Mouse (Mus musculus) olfactory bulb, adult 2 months (tissue): Measurements from ENCODE around the gene Dchs2. TPM values are rescaled to one million over a fixed set of nuclear protein-coding genes. Genes with fewer than 3 reads are reported as not detected.
"Not testable (repeated sequence)": the region's sequence is repeated elsewhere in the genome, so short reads cannot be mapped to it uniquely, and the experiment has no call there.

Source experiments
- H3K27ac ChIP-seq: fragments of 200-500 bp; 2 replicates; pipeline ENCODE4 v1.5.1; 2012; ENCODE audit warnings: low read depth, low read length; ENCODE audit not compliant: insufficient read depth
- H3K4me1 ChIP-seq: fragments of 200-500 bp; 2 replicates; pipeline ENCODE4 v1.6.1; 2012; ENCODE audit warnings: low read length; ENCODE audit not compliant: control insufficient read depth, insufficient read depth
- H3K4me3 ChIP-seq: fragments of 200-500 bp; 2 replicates; pipeline ENCODE4 v1.5.1; 2012; ENCODE audit warnings: mild to moderate bottlenecking, low read depth, low read length, moderate library complexity; ENCODE audit not compliant: insufficient read depth
- CTCF ChIP-seq: fragments of 200-500 bp; IDR thresholded peaks from 2 replicates; pipeline ENCODE4 v1.5.1; 2012; ENCODE audit warnings: low read depth, mild to moderate bottlenecking, low read length, moderate library complexity; ENCODE audit not compliant: insufficient read depth
- POLR2A ChIP-seq: fragments of 200-500 bp; IDR thresholded peaks from 2 replicates; pipeline ENCODE4 v1.6.1; 2012; ENCODE audit warnings: mild to moderate bottlenecking, low read depth, low read length, moderate library complexity; ENCODE audit not compliant: insufficient read depth
- WGBS: fragments of 180-500 bp; shearing (Covaris S2); methylation state at CpG from one replicate; pipeline ENCODE4 v1.1.7; 2018; 5-methylcytosine and 5-hydroxymethylcytosine counted together
- polyA plus RNA-seq: library from polyadenylated mRNA; stranded (reverse); fragments of >200 nt; gene quantifications from 2 replicates; pipeline ENCODE4 v1.2.4, GENCODE M21; 2012; ENCODE audit warnings: low replicate concordance; ENCODE audit not compliant: missing spikeins, insufficient read depth, insufficient read length

Gene Dchs2
- polyA plus RNA-seq, 1 experiment = not detected

- WGBS = 36% methylated on average over 3 of the region's 3 CpGs
- TF ChIP-seq POLR2A (no peak), CTCF (no peak)
- Histone ChIP-seq H3K4me1 (no peaks in the 10 kb centered on the region), H3K4me3 (no peak overlapping the region), H3K27ac (no peak overlapping the region)
These were observed 14.9 kb upstream of the Dchs2 start for GRCm38 (mm10) chr3:83112869-83113268.

GRCm38 (mm10) chr3:83114946-83115345, 12.8 kb upstream of the Dchs2 start:
- 86% methylated on average over 1 of the region's 1 CpGs for WGBS
- Histone ChIP-seq H3K27ac (no peak overlapping the region), H3K4me1 (no peaks in the 10 kb centered on the region), H3K4me3 (no peak overlapping the region)
- no peak for TF ChIP-seq POLR2A
- no peak for TF ChIP-seq CTCF

GRCm38 (mm10) chr3:83117592-83117991, 10.2 kb upstream of the Dchs2 start:
- Histone ChIP-seq H3K4me3 (no peak overlapping the region), H3K27ac (no peak overlapping the region), H3K4me1 (no peaks in the 10 kb centered on the region)
- WGBS = 57% methylated on average over 10 of the region's 10 CpGs
- TF ChIP-seq POLR2A (no peak), CTCF (no peak)

GRCm38 (mm10) chr3:83123945-83124344, 3.8 kb upstream of the Dchs2 start:
- H3K4me1 ChIP-seq = peaks cover 19% of the 10 kb centered on the region
- H3K4me3 ChIP-seq = not testable (repeated sequence)

GRCm38 (mm10) chr3:83127088-83127725, 541 bp upstream of the Dchs2 start:
- TF ChIP-seq CTCF (no peak), POLR2A (no peak)
- Histone ChIP-seq H3K27ac (no peak overlapping the region), H3K4me1 (peaks cover 25% of the 10 kb centered on the region), H3K4me3 (peak overlapping the region; percentile 52)
- 2% methylated on average over 37 of the region's 37 CpGs for WGBS

More at GRCm38 (mm10) chr3:83123945-83124344, 3.8 kb upstream of the Dchs2 start:
- WGBS = 96% methylated on average over 9 of the region's 9 CpGs
- not testable (repeated sequence) for H3K27ac ChIP-seq

GRCm38 (mm10) chr3:83128449-83128922, 738 bp downstream of the Dchs2 start:
- WGBS = under 1% methylated on average over 43 of the region's 43 CpGs
- peak overlapping the region; percentile 52 for H3K4me3 ChIP-seq
- no peak for TF ChIP-seq CTCF
- TF ChIP-seq POLR2A = no peak
- H3K27ac ChIP-seq = no peak overlapping the region
- peaks cover 25% of the 10 kb centered on the region for H3K4me1 ChIP-seq

GRCm38 (mm10) chr3:83129151-83129550, 1.4 kb downstream of the Dchs2 start:
- 10% methylated on average over 22 of the region's 22 CpGs for WGBS
- TF ChIP-seq POLR2A (no peak), CTCF (no peak)
- Histone ChIP-seq H3K4me1 (peaks cover 25% of the 10 kb centered on the region), H3K27ac (no peak overlapping the region), H3K4me3 (peak overlapping the region; percentile 52)

- no peak overlapping the region for H3K4me3 ChIP-seq
- H3K27ac ChIP-seq = no peak overlapping the region
- H3K4me1 ChIP-seq = peaks cover 2% of the 10 kb centered on the region; the same call in 1 of the 2 replicates
- 31% methylated on average over 7 of the region's 7 CpGs for WGBS
- no peak for TF ChIP-seq POLR2A
- no peak for TF ChIP-seq CTCF
These were observed 8.7 kb downstream of the Dchs2 start for GRCm38 (mm10) chr3:83136413-83136812.

- H3K4me1 ChIP-seq = peaks cover 2% of the 10 kb centered on the region; the same call in 1 of the 2 replicates
- H3K4me3 ChIP-seq = no peak overlapping the region
- TF ChIP-seq CTCF (no peak), POLR2A (no peak)
- 87% methylated on average over 2 of the region's 2 CpGs for WGBS
- no peak overlapping the region for H3K27ac ChIP-seq
These were observed 11.1 kb downstream of the Dchs2 start for GRCm38 (mm10) chr3:83138820-83139219.
